In genomic region chr3:145989576-145990081, GRCm38 (mm10) we compare ENCODE assay signal across 10 mouse cellular contexts. TPM values are rescaled to one million over a fixed set of nuclear protein-coding genes. Genes with fewer than 3 reads are reported as not detected.
DNase-seq lines count a peak whose midpoint lies in the region; ATAC-seq and TF ChIP-seq lines count a peak whose summit lies in the region.
"Had no signal": no experiment of that assay in that cellular context is flagged by ENCODE, and none has a peak within 500 bp of the region (broad histone marks: within the 10 kb centered on the region; RNA-seq: fewer than 3 reads in every experiment).

No protein-coding gene starts in this region.

- peak overlapping the region; percentile 70 for H3K4me3 ChIP-seq in forebrain, embryonic 15.5 days
- H3K4me3 ChIP-seq in liver, postnatal 0 days (ENCODE audit: low read depth, low read length), result peak overlapping the region; percentile 55

- H3K36me3 ChIP-seq in forebrain, embryonic 15.5 days, result no peaks in the 10 kb centered on the region
- H3K36me3 ChIP-seq in liver, postnatal 0 days (replicated peaks; ENCODE audit: insufficient read depth, low read length), result no peaks in the 10 kb centered on the region

- H3K9ac ChIP-seq in forebrain, embryonic 15.5 days (replicated peaks), result no peak overlapping the region
- peak overlapping the region; percentile 59 for H3K9ac ChIP-seq in liver, postnatal 0 days (replicated peaks)

- H3K9me3 ChIP-seq in forebrain, embryonic 15.5 days, result no peaks in the 10 kb centered on the region
- H3K9me3 ChIP-seq in liver, postnatal 0 days (ENCODE audit: low read length), result no peaks in the 10 kb centered on the region

- H3K4me2 ChIP-seq in forebrain, embryonic 15.5 days (replicated peaks), result peak overlapping the region; percentile 68
- H3K4me2 ChIP-seq in liver, postnatal 0 days (ENCODE audit: low read depth, low read length), result peak overlapping the region; percentile 79

- intact Hi-C loops in heart, postnatal 25 days (cut with DNase I), result loop anchor here (5.0 kb wide), 1 partner anchor 37 kb away; no protein-coding TSS in a partner anchor

- ATAC-seq in forebrain, embryonic 15.5 days (replicated peaks), result no peak
- ATAC-seq in liver, postnatal 0 days, result no peak

- H3K4me1 ChIP-seq in forebrain, embryonic 15.5 days, result peaks cover 19% of the 10 kb centered on the region
- H3K4me1 ChIP-seq in liver, postnatal 0 days (ENCODE audit: insufficient read depth), result peaks cover 10% of the 10 kb centered on the region

- no peak overlapping the region for H3K27ac ChIP-seq in forebrain, embryonic 15.5 days (replicated peaks)
- no peak overlapping the region for H3K27ac ChIP-seq in liver, postnatal 0 days (ENCODE audit: low read depth)

- 1% methylated on average over 11 of the region's 11 CpGs for WGBS in forebrain, embryonic 15.5 days
- 12% methylated on average over 11 of the region's 11 CpGs for WGBS in liver, postnatal 0 days (ENCODE audit: insufficient replicate concordance)

- no peak for TF ChIP-seq CTCF in liver, postnatal 0 days (IDR thresholded peaks at IDR 0.05; ENCODE audit: low read depth)

- peak; percentile 81 for DNase-seq in heart, adult 11 months
- no peak for DNase-seq in heart, postnatal 25 days (ENCODE audit: low spot score)
- DNase-seq in 416B (ENCODE audit: low read depth), result peak; percentile 67
- DNase-seq in liver, postnatal 0 days, result no peak
- no peak for DNase-seq in cerebellum, postnatal 25 days
- DNase-seq in spleen, adult 18-20 months, result no peak
- DNase-seq in testis, postnatal 10 days (ENCODE audit: low spot score), result no peak
- DNase-seq: kidney, adult 18-20 months had no signal

- 0 out of 2 replicates have a peak, but pooled peaks cover 6% of the 10 kb centered on the region for H3K27me3 ChIP-seq in forebrain, embryonic 15.5 days
- H3K27me3 ChIP-seq in liver, postnatal 0 days (ENCODE audit: insufficient read depth, low read length), result peaks cover 25% of the 10 kb centered on the region
- H3K27me3 ChIP-seq: CH12.LX had no signal

- TF ChIP-seq EP300 in liver, postnatal 0 days (IDR thresholded peaks at IDR 0.05; ENCODE audit: low read depth), result no peak

RNA-seq across cellular contexts. Expression of gene Syde2, which starts 2.0 kb away (rescaled TPM):
- 10 to 100 TPM; 18.1 to 21.5 TPM for total RNA-seq in heart, postnatal 25 days (2021)
- polyA plus RNA-seq in forebrain, embryonic 15.5 days (2015; fragmentation: Nextera tagmentation; extraction: Ambion mirVana), result 0.50 and 0.65 TPM in 2 replicates
- polyA plus RNA-seq in liver, postnatal 0 days (2015; fragmentation: Nextera tagmentation; extraction: Ambion mirVana), result 0.47 and 0.70 TPM in 2 replicates

RNA-seq across cellular contexts. Expression of gene 2410004B18Rik, which starts 51.8 kb away (rescaled TPM):
- total RNA-seq in heart, postnatal 25 days (2021), result 10 to 100 TPM; 16.8 to 18.1 TPM
- 71.1 and 80.1 TPM in 2 replicates for polyA plus RNA-seq in forebrain, embryonic 15.5 days (2015; fragmentation: Nextera tagmentation; extraction: Ambion mirVana)
- 10.1 and 11.8 TPM in 2 replicates for polyA plus RNA-seq in liver, postnatal 0 days (2015; fragmentation: Nextera tagmentation; extraction: Ambion mirVana)

Comparison
In these comparisons a context has a peak if more than half of its experiments do, and no peak if none do; other contexts are left out.
1. DNase-seq: peak in heart, adult 11 months (single experiment) and 416B (single experiment); none in heart, postnatal 25 days (single experiment), liver, postnatal 0 days (single experiment), cerebellum, postnatal 25 days (0 of 2), spleen, adult 18-20 months (0 of 2) and testis, postnatal 10 days (single experiment).